Mouse (Mus musculus) kidney, adult 10 weeks (tissue): ENCODE results near the gene Zfp972. TPM values are rescaled to one million over a fixed set of nuclear protein-coding genes. Genes with fewer than 3 reads are reported as not detected.

Experiments used
- polyA plus RNA-seq: library from polyadenylated mRNA; stranded (reverse); fragments of 350-450 nt; fragmentation: Illumina TruSeq; extraction: RNeasy Lipid Tissue Mini Kit (QIAGEN cat#74804); gene quantifications from one replicate; pipeline ENCODE4 v1.2.3, GENCODE M21; 2014; ENCODE audit warnings: low read depth, low replicate concordance

Gene Zfp972
- polyA plus RNA-seq = not detected

DNA sequence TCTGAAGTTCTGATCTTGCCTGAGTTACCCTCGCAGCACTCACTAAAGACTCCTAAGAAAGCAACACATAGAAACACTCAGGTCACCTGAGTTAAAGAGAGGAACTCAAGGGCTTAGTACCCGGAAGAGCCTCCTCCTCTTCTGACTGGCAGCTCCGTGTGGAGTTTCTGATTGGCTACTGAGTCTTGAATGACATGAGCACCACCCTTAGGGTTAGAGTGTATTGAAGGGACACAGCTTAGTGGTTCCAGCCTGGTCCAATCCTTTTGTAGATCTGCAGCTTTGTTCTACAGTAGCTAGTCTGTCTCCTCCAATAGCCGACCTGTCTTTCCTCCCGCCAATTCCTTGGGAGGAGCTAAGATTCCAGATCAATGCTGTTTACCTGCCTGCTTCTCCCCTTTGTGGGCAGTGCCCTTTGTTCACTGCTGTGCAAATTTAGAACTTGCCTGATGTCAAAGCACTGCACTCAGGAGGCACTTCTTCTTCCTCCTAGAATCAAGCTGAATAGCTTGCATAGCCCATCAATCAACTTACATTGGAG lies at the start of gene Zfp972:
Zfp972 (minus strand) TSS at position 51 of the 541 bp plus-strand sequence.

GRCm38 (mm10) chr2:177957145-177957544 lies 31.7 kb upstream of the Zfp972 start, which contains the start of gene Gm14326:
Gm14326 (minus strand) TSS chr2:177957297.

DNA sequence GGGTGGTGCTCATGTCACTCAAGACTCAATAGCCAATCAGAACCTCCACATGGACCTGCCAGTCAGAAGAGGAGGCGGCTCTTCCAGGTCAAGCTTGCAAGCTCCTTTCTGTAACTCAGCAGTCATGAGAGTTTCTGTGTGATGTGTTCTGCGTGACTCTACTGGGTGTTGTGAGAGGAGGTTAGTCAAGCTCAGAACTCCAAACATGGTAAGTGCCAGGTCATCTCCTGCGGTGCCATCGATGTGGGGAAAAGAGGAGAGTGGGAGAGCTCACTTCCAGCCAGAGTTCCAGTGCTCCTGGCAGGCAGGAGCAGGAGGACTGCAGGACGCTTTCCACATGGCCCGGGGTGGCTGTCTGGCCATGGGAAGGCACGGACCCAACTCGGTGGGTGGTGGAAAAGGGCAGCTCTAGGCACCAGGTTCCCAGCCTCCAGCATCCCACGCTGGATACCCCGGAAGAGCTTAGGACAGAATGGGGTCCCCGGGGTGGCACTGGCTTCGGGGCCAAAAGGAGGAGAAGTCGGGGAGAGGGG lies 28.3 kb downstream of the Zfp972 start, which contains the start of gene Gm14327:
Gm14327 (plus strand) TSS at position 51 of the 533 bp plus-strand sequence.

Other genes starting within 250 kb of the Zfp972 start
- 26.4 TPM for gene Gm14322, start 166.3 kb downstream of the Zfp972 start, polyA plus RNA-seq
- 116 TPM for gene Gm14325, start 85.3 kb downstream of the Zfp972 start, polyA plus RNA-seq
- gene Gm14327, start 28.5 kb downstream of the Zfp972 start, polyA plus RNA-seq = 7.1 TPM
- 71.4 TPM for gene Gm14326, start 31.7 kb upstream of the Zfp972 start, polyA plus RNA-seq
- 66.6 TPM for gene Zfp971, start 97.7 kb upstream of the Zfp972 start, polyA plus RNA-seq
- 88.4 TPM for gene Zfp931, start 152.9 kb upstream of the Zfp972 start, polyA plus RNA-seq
- gene Phactr3, start 193.4 kb upstream of the Zfp972 start, polyA plus RNA-seq = not detected